Mouse (Mus musculus): Measurements from ENCODE around the gene Ddias.

- TF ChIP-seq CTCF (IDR thresholded peaks at IDR 0.05; ENCODE audit: extremely low read depth, insufficient read length, insufficient replicate concordance, low read depth, low read length): no peak
- peak; percentile 65; the same call in 1 of the 2 replicates for TF ChIP-seq POLR2A (IDR thresholded peaks at IDR 0.05; ENCODE audit: low read depth, low read length)
Observed at GRCm38 (mm10) chr7:92874761-92875408, 838 bp upstream of the Ddias start.

Measured in small intestine, adult 2 months (tissue).